Mouse (Mus musculus): ENCODE measurements around the gene Ephb4. TPM values are rescaled to one million over a fixed set of nuclear protein-coding genes. Genes with fewer than 3 reads are reported as not detected.

Gene Ephb4
- total and polyA plus RNA-seq, 3 experiments: 0.08 to 0.12 TPM; not detected in 1

GRCm38 (mm10) chr5:137307071-137307912 is 42.6 kb upstream of the Ephb4 start, which contains the start of gene Srrt (continued):
- 0 out of 2 replicates have a peak, but pooled peaks have one; percentile 28 for TF ChIP-seq E2F4 (IDR thresholded peaks at IDR 0.05; ENCODE audit: borderline replicate concordance, low read depth, low read length)
- peak; percentile 91 for TF ChIP-seq MXI1 (IDR thresholded peaks at IDR 0.05; ENCODE audit: low read depth, low read length)
- TF ChIP-seq ETS1 (IDR thresholded peaks at IDR 0.05; ENCODE audit: low read depth, low read length): peak; percentile 47
- peak; percentile 16; the same call in 1 of the 2 replicates for TF ChIP-seq SMC3 (IDR thresholded peaks at IDR 0.05; ENCODE audit: low read depth, low read length)
- no peak for TF ChIP-seq CHD1 (IDR thresholded peaks at IDR 0.05; ENCODE audit: low read depth, low read length)
- 0 out of 2 replicates have a peak, but pooled peaks have one; percentile 10 for TF ChIP-seq RCOR1 (IDR thresholded peaks at IDR 0.05; ENCODE audit: low read depth, low read length)
- TF ChIP-seq MAZ (IDR thresholded peaks at IDR 0.05; ENCODE audit: low read depth, low read length): peak; percentile 37; the same call in 1 of the 2 replicates
- peak in 1 of 2 experiments; percentile 39; a peak in 1 of 4 replicates for TF ChIP-seq EP300 (IDR thresholded peaks at IDR 0.05; ENCODE audit: low read depth in 1 of 2, low read length in 2 of 2)
- peak; percentile 79 to 97; a peak in 3 of 4 replicates for TF ChIP-seq POLR2A (IDR thresholded peaks at IDR 0.05; ENCODE audit: control insufficient read depth in 1 of 2, insufficient read depth in 1 of 2, low read depth in 1 of 2, low read length in 2 of 2, poor library complexity in 1 of 2)
- peak; percentile 95 for TF ChIP-seq MYC (IDR thresholded peaks at IDR 0.05; ENCODE audit: low read depth, low read length)
- peak; percentile 14; the same call in 1 of the 2 replicates for TF ChIP-seq TCF12 (IDR thresholded peaks at IDR 0.05; ENCODE audit: low read depth, low read length)
- peak; percentile 84 for TF ChIP-seq MAX (IDR thresholded peaks at IDR 0.05; ENCODE audit: low read length)
- TF ChIP-seq CHD2 (IDR thresholded peaks at IDR 0.05; ENCODE audit: low read length): peak; percentile 94
- peak; percentile 69 for TF ChIP-seq NRF1 (IDR thresholded peaks at IDR 0.05; ENCODE audit: insufficient read depth, low read depth, low read length, poor library complexity, severe bottlenecking)
- TF ChIP-seq KAT2A (conservative IDR thresholded peaks at IDR 0.05; ENCODE audit: low read depth, low read length): no peak; the same call in 1 of the 2 replicates
- TF ChIP-seq ZKSCAN1 (IDR thresholded peaks at IDR 0.05; ENCODE audit: low read depth, low read length): no peak
- peak; percentile 91; the same call in 1 of the 2 replicates for TF ChIP-seq ZMIZ1 (IDR thresholded peaks at IDR 0.05; ENCODE audit: low read depth, low read length)
- peak; percentile 89 for TF ChIP-seq ELF1 (IDR thresholded peaks at IDR 0.05; ENCODE audit: low read depth, low read length)
- TF ChIP-seq UBTF (IDR thresholded peaks at IDR 0.05; ENCODE audit: borderline replicate concordance, insufficient read depth, low read depth, low read length): 0 out of 2 replicates have a peak, but pooled peaks have one; percentile 40
- TF ChIP-seq POLR2AphosphoS2 (IDR thresholded peaks at IDR 0.05; ENCODE audit: low read length): peak; percentile 90; the same call in 1 of the 2 replicates
- no peak for TF ChIP-seq CTCF (IDR thresholded peaks at IDR 0.05 in 2 of 3, conservative IDR thresholded peaks at IDR 0.05 in 1 of 3; ENCODE audit: control insufficient read depth in 1 of 3, insufficient read depth in 1 of 3, low read depth in 2 of 3, low read length in 3 of 3, poor library complexity in 1 of 3, severe bottlenecking in 1 of 3)
- TF ChIP-seq ZC3H11A (IDR thresholded peaks at IDR 0.05; ENCODE audit: low read depth, low read length): no peak
- TF ChIP-seq ZNF384 (IDR thresholded peaks at IDR 0.05; ENCODE audit: low read depth, low read length): no peak

Data from MEL (cell line).